Mouse (Mus musculus): ENCODE measurements around the gene Tm6sf2.
A peak's percentile ranks its signal among the peaks of the same experiment; 100 is the strongest.
"Not testable (repeated sequence)": the region's sequence is repeated elsewhere in the genome, so short reads cannot be mapped to it uniquely, and the experiment has no call there.

Tm6sf2 gene

GRCm38 (mm10) chr8:70072441-70073069, at the start of gene Tm6sf2:
Gene Tm6sf2 (plus strand): TSS chr8:70072924.
- DNase-seq (ENCODE audit: low spot score), result no peak

- no peak for DNase-seq (ENCODE audit: low spot score)
These were observed 49.1 kb upstream of the Tm6sf2 start for GRCm38 (mm10) chr8:70023596-70023995.

GRCm38 (mm10) chr8:70026151-70026550, 46.6 kb upstream of the Tm6sf2 start:
- DNase-seq (ENCODE audit: low spot score), result no peak

GRCm38 (mm10) chr8:70030255-70030654, 42.5 kb upstream of the Tm6sf2 start:
- no peak for DNase-seq (ENCODE audit: low spot score)

GRCm38 (mm10) chr8:70037994-70038393, 34.7 kb upstream of the Tm6sf2 start:
- no peak for DNase-seq (ENCODE audit: low spot score)

- DNase-seq (ENCODE audit: low spot score), result peak; percentile 36
These were observed 30.7 kb upstream of the Tm6sf2 start for GRCm38 (mm10) chr8:70041885-70042546.

- peak; percentile 98 for DNase-seq (ENCODE audit: low spot score)
These were observed 29.9 kb upstream of the Tm6sf2 start, which contains the start of the genes Mau2 and Sugp1 for GRCm38 (mm10) chr8:70042583-70043455. Gene Mau2 (minus strand): TSS chr8:70042734. Gene Sugp1 (plus strand): TSS chr8:70042813.

- DNase-seq (ENCODE audit: low spot score), result no peak
These were observed 28.7 kb upstream of the Tm6sf2 start for GRCm38 (mm10) chr8:70043996-70044395.

- DNase-seq (ENCODE audit: low spot score), result no peak
These were observed 23.1 kb upstream of the Tm6sf2 start for GRCm38 (mm10) chr8:70049662-70050061.

GRCm38 (mm10) chr8:70050434-70050833, 22.3 kb upstream of the Tm6sf2 start:
- DNase-seq (ENCODE audit: low spot score), result not testable (repeated sequence)

- no peak for DNase-seq (ENCODE audit: low spot score)
These were observed 15.0 kb upstream of the Tm6sf2 start for GRCm38 (mm10) chr8:70057721-70058120.

GRCm38 (mm10) chr8:70071836-70072440, 786 bp upstream of the Tm6sf2 start:
- no peak for DNase-seq (ENCODE audit: low spot score)

- no peak for DNase-seq (ENCODE audit: low spot score)
These were observed 396 bp downstream of the Tm6sf2 start for GRCm38 (mm10) chr8:70073120-70073519.

- no peak for DNase-seq (ENCODE audit: low spot score)
These were observed 958 bp downstream of the Tm6sf2 start for GRCm38 (mm10) chr8:70073682-70074081.

- no peak for DNase-seq (ENCODE audit: low spot score)
These were observed 9.3 kb downstream of the Tm6sf2 start for GRCm38 (mm10) chr8:70081976-70082375.

- DNase-seq (ENCODE audit: low spot score), result peak; percentile 52
These were observed 10.6 kb downstream of the Tm6sf2 start, which contains the start of gene Hapln4 for GRCm38 (mm10) chr8:70083285-70083684. Gene Hapln4 (plus strand): TSS chr8:70083457.

- DNase-seq (ENCODE audit: low spot score), result no peak
These were observed 11.7 kb downstream of the Tm6sf2 start for GRCm38 (mm10) chr8:70084191-70085065.

GRCm38 (mm10) chr8:70086151-70086550, 13.4 kb downstream of the Tm6sf2 start:
- DNase-seq (ENCODE audit: low spot score), result no peak

GRCm38 (mm10) chr8:70087237-70087636, 14.5 kb downstream of the Tm6sf2 start:
- no peak for DNase-seq (ENCODE audit: low spot score)

GRCm38 (mm10) chr8:70087836-70088650, 15.3 kb downstream of the Tm6sf2 start:
- no peak for DNase-seq (ENCODE audit: low spot score)

Data from adipocyte (in vitro differentiated cells).